ENCODE assay signal across 24 mouse cellular contexts in the genomic region with DNA sequence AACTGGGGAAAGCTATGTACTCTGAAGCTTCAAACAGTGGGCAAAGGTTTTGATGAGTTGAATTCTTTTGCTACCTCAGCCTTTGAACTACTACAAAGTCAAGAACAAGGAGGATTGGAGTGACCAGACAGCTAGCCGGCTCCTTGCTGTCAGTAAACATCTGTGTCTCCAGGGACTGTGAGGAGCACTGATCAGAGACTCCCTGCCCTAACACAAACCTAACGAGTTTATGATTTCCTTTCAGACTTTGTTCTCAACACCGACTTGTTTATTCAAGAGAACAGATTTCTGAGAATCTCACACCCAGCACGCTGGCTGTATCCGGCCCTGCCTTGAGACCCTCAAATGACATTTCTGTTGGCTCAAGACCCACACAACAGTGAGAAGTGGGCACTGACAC.
DNase-seq lines count a peak whose midpoint lies in the region; ATAC-seq and TF ChIP-seq lines count a peak whose summit lies in the region.
"Had no signal": no experiment of that assay in that cellular context is flagged by ENCODE, and none has a peak within 500 bp of the region (broad histone marks: within the 10 kb centered on the region; RNA-seq: fewer than 3 reads in every experiment).

No protein-coding gene starts in this region.

- H3K36me3 ChIP-seq in hindbrain, embryonic 10.5 days: no peaks in the 10 kb centered on the region
- no peaks in the 10 kb centered on the region for H3K36me3 ChIP-seq in hindbrain, embryonic 16.5 days (ENCODE audit: control insufficient read depth, insufficient read depth, low read length)
- no peaks in the 10 kb centered on the region for H3K36me3 ChIP-seq in liver, embryonic 15.5 days (replicated peaks)
- H3K36me3 ChIP-seq in liver, embryonic 12.5 days: no peaks in the 10 kb centered on the region
- no peaks in the 10 kb centered on the region for H3K36me3 ChIP-seq in intestine, postnatal 0 days (ENCODE audit: control insufficient read depth, insufficient read depth)
- H3K36me3 ChIP-seq: embryonic facial prominence, embryonic 15.5 days; forebrain, embryonic 12.5 days; heart, embryonic 13.5 days; hindbrain, embryonic 12.5 days had no signal

- H3K4me1 ChIP-seq in hindbrain, embryonic 10.5 days (replicated peaks): peaks cover 25% of the 10 kb centered on the region
- no peaks in the 10 kb centered on the region for H3K4me1 ChIP-seq in hindbrain, embryonic 16.5 days (ENCODE audit: control insufficient read depth, insufficient read depth, low read depth, low read length)
- peaks cover 11% of the 10 kb centered on the region; the same call in 1 of the 2 replicates for H3K4me1 ChIP-seq in liver, embryonic 15.5 days (replicated peaks)
- H3K4me1 ChIP-seq in liver, embryonic 12.5 days: 0 out of 2 replicates have a peak, but pooled peaks cover 3% of the 10 kb centered on the region
- peaks cover 6% of the 10 kb centered on the region; the same call in 1 of the 2 replicates for H3K4me1 ChIP-seq in intestine, postnatal 0 days (replicated peaks; ENCODE audit: control insufficient read depth, insufficient read depth, low read length)
- H3K4me1 ChIP-seq: embryonic facial prominence, embryonic 15.5 days had no signal

- 77% methylated on average over 5 of the region's 5 CpGs for WGBS in hindbrain, embryonic 10.5 days
- WGBS in hindbrain, embryonic 16.5 days: 87% methylated on average over 5 of the region's 5 CpGs
- WGBS in liver, embryonic 15.5 days (ENCODE audit: insufficient replicate concordance): 39% methylated on average over 5 of the region's 5 CpGs
- WGBS in liver, embryonic 12.5 days (ENCODE audit: insufficient replicate concordance): 57% methylated on average over 5 of the region's 5 CpGs
- 17% methylated on average over 5 of the region's 5 CpGs for WGBS in intestine, postnatal 0 days

- H3K27ac ChIP-seq in hindbrain, embryonic 10.5 days: peak overlapping the region; percentile 30; the same call in 1 of the 2 replicates
- no peak overlapping the region for H3K27ac ChIP-seq in hindbrain, embryonic 16.5 days (ENCODE audit: low read depth, low read length)
- peak overlapping the region; percentile 68 for H3K27ac ChIP-seq in liver, embryonic 15.5 days (replicated peaks)
- no peak overlapping the region for H3K27ac ChIP-seq in liver, embryonic 12.5 days
- peak overlapping the region; percentile 88 for H3K27ac ChIP-seq in intestine, postnatal 0 days (ENCODE audit: low read depth, low read length)
- H3K27ac ChIP-seq: embryonic facial prominence, embryonic 15.5 days; forebrain, embryonic 12.5 days; heart, adult 2 months; heart, embryonic 13.5 days; hindbrain, embryonic 12.5 days; hindbrain, postnatal 0 days had no signal

- no peaks in the 10 kb centered on the region for H3K9me3 ChIP-seq in hindbrain, embryonic 10.5 days
- no peaks in the 10 kb centered on the region for H3K9me3 ChIP-seq in hindbrain, embryonic 16.5 days (ENCODE audit: control insufficient read depth, low read length)
- no peaks in the 10 kb centered on the region for H3K9me3 ChIP-seq in liver, embryonic 15.5 days (replicated peaks)
- H3K9me3 ChIP-seq in liver, embryonic 12.5 days (replicated peaks): no peaks in the 10 kb centered on the region
- no peaks in the 10 kb centered on the region for H3K9me3 ChIP-seq in intestine, postnatal 0 days (ENCODE audit: control insufficient read depth)
- H3K9me3 ChIP-seq: embryonic facial prominence, embryonic 15.5 days; forebrain, embryonic 12.5 days; heart, embryonic 13.5 days; hindbrain, embryonic 12.5 days had no signal

- H3K4me2 ChIP-seq in hindbrain, embryonic 16.5 days (ENCODE audit: low read length): no peak overlapping the region
- no peak overlapping the region for H3K4me2 ChIP-seq in liver, embryonic 15.5 days
- H3K4me2 ChIP-seq in liver, embryonic 12.5 days: no peak overlapping the region
- 0 out of 2 replicates have a peak overlapping the region, but pooled peaks have one; percentile 13 for H3K4me2 ChIP-seq in intestine, postnatal 0 days (replicated peaks; ENCODE audit: low read depth)
- H3K4me2 ChIP-seq: embryonic facial prominence, embryonic 15.5 days; forebrain, embryonic 12.5 days; heart, embryonic 13.5 days; hindbrain, embryonic 12.5 days had no signal

- ATAC-seq in hindbrain, embryonic 16.5 days: no peak
- ATAC-seq in liver, embryonic 15.5 days (ENCODE audit: insufficient read depth): no peak
- ATAC-seq in liver, embryonic 12.5 days: no peak
- ATAC-seq in intestine, postnatal 0 days: peak; percentile 23; the same call in 1 of the 2 replicates
- ATAC-seq: activated CD4-positive, CD25-positive, alpha-beta regulatory T cell, adult 4 months; forebrain, embryonic 16.5 days; hindbrain, postnatal 0 days; Patski had no signal

- H3K9ac ChIP-seq in hindbrain, embryonic 16.5 days (ENCODE audit: low read depth, low read length): no peak overlapping the region
- H3K9ac ChIP-seq in liver, embryonic 15.5 days: no peak overlapping the region
- H3K9ac ChIP-seq in liver, embryonic 12.5 days: no peak overlapping the region
- 0 out of 2 replicates have a peak overlapping the region, but pooled peaks have one; percentile 17 for H3K9ac ChIP-seq in intestine, postnatal 0 days (ENCODE audit: low read depth, low read length)
- H3K9ac ChIP-seq: embryonic facial prominence, embryonic 15.5 days; forebrain, embryonic 12.5 days; heart, embryonic 13.5 days; hindbrain, embryonic 12.5 days had no signal

- no peak for TF ChIP-seq CTCF in intestine, postnatal 0 days (IDR thresholded peaks at IDR 0.05; ENCODE audit: low read depth)

- no peaks in the 10 kb centered on the region for H3K27me3 ChIP-seq in hindbrain, embryonic 10.5 days (ENCODE audit: insufficient read depth, poor library complexity, severe bottlenecking)
- H3K27me3 ChIP-seq in hindbrain, embryonic 16.5 days (replicated peaks; ENCODE audit: control insufficient read depth, insufficient read depth, low read length): no peaks in the 10 kb centered on the region
- H3K27me3 ChIP-seq in liver, embryonic 15.5 days: no peaks in the 10 kb centered on the region
- 0 out of 2 replicates have a peak, but pooled peaks cover 10% of the 10 kb centered on the region for H3K27me3 ChIP-seq in liver, embryonic 12.5 days (replicated peaks)
- no peaks in the 10 kb centered on the region for H3K27me3 ChIP-seq in intestine, postnatal 0 days (replicated peaks; ENCODE audit: control insufficient read depth, insufficient read depth, low read length)
- H3K27me3 ChIP-seq: CH12.LX; embryonic facial prominence, embryonic 15.5 days; forebrain, embryonic 12.5 days; hindbrain, embryonic 12.5 days; Patski had no signal

- no peak for DNase-seq in hindbrain, embryonic 10.5 days (ENCODE audit: low spot score)
- DNase-seq in yolk sac, embryonic 10.5 days (ENCODE audit: low spot score): peak; percentile 68
- DNase-seq in adrenal gland, postnatal 4 days (ENCODE audit: low spot score in 2 of 2): no peak
- DNase-seq: cerebellum, adult 11 months; cerebellum, adult 8-10 months; cerebellum, postnatal 14 days; embryo, embryonic 11 days; gastrocnemius, postnatal 14 days; heart, adult 2 months; heart, postnatal 36 days had no signal

- H3K4me3 ChIP-seq in hindbrain, embryonic 10.5 days: no peak overlapping the region
- H3K4me3 ChIP-seq in hindbrain, embryonic 16.5 days (ENCODE audit: low read length): no peak overlapping the region
- no peak overlapping the region for H3K4me3 ChIP-seq in liver, embryonic 15.5 days (replicated peaks)
- H3K4me3 ChIP-seq in liver, embryonic 12.5 days: no peak overlapping the region
- H3K4me3 ChIP-seq in intestine, postnatal 0 days (ENCODE audit: low read depth, low read length): no peak overlapping the region
- H3K4me3 ChIP-seq: embryonic facial prominence, embryonic 15.5 days; erythroblast, embryonic 14.5 days; forebrain, embryonic 12.5 days; heart, adult 2 months; heart, embryonic 13.5 days; hindbrain, embryonic 12.5 days had no signal

Comparison
In these comparisons a context has a peak if more than half of its experiments do, and no peak if none do; other contexts are left out.
1. H3K27ac ChIP-seq: peak in hindbrain, embryonic 10.5 days (single experiment), liver, embryonic 15.5 days (single experiment) and intestine, postnatal 0 days (single experiment); none in hindbrain, embryonic 16.5 days (single experiment) and liver, embryonic 12.5 days (single experiment).